Mouse (Mus musculus): ENCODE measurements at regions not wholly inside any gene's neighbourhood (a gene's known extent, or its start where the extent isn't known, plus 50 kb on each side); places are given as distances from the start of the nearest gene placed in this dataset.

DNA sequence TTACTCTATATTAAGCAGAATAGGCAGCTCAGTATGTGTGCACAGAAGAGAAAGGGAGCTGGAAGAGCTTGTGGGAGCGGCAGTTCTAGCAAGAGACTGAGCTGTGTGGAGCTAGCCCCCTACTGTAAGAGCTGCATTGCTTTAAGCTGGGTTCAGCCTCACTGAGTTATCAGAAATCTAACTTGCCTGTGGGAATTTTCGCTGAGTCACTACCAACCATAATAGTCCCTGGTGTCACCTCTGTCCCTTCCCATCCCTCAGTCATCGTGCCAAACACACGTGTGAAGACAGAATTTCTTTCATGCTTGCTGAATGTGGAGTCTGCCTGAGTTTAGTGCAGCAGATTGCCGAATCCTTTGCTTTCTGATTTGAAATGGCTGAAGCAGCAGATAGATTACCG, 99.0 kb upstream of the Eomes start:
- Histone ChIP-seq H3K9ac (replicated peaks) (no peak overlapping the region), H3K27me3 (ENCODE audit: insufficient read depth, low read length) (no peaks in the 10 kb centered on the region), H3K4me2 (ENCODE audit: low read depth, low read length) (no peak overlapping the region), H3K36me3 (replicated peaks; ENCODE audit: insufficient read depth, low read length) (no peaks in the 10 kb centered on the region), H3K4me3 (ENCODE audit: low read depth, low read length) (no peak overlapping the region), H3K4me1 (ENCODE audit: insufficient read depth) (no peaks in the 10 kb centered on the region), H3K9me3 (ENCODE audit: low read length) (no peaks in the 10 kb centered on the region), H3K27ac (ENCODE audit: low read depth) (no peak overlapping the region)
- TF ChIP-seq CTCF (IDR thresholded peaks at IDR 0.05; ENCODE audit: low read depth) (no peak), EP300 (IDR thresholded peaks at IDR 0.05; ENCODE audit: low read depth) (no peak)
- 19% methylated on average over 6 of the region's 6 CpGs for WGBS (ENCODE audit: insufficient replicate concordance)
- ATAC-seq (no peak), DNase-seq (no peak)

DNA sequence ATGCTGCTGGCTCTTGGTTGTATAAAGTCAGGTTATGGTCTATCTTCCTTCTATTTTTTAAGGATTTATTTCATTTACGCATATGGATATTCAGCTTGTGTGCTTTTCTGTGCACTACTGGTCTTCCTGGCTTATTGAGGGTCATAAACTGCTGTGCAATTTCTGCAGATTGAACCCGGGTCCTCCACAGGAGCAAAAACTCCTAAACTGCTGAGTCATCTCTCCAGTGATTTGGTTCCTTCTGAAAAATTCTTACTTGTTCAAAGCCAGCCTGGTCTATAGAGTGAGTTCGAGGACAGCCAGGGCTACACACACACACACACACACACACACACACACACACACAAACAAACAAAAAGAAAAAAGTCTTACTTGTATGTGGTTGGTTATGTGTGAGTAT, 95.5 kb upstream of the Eomes start:
- DNase-seq = no peak
- no peak overlapping the region for H3K9ac ChIP-seq (replicated peaks)
- WGBS (ENCODE audit: insufficient replicate concordance) = 73% methylated on average over 3 of the region's 3 CpGs

DNA sequence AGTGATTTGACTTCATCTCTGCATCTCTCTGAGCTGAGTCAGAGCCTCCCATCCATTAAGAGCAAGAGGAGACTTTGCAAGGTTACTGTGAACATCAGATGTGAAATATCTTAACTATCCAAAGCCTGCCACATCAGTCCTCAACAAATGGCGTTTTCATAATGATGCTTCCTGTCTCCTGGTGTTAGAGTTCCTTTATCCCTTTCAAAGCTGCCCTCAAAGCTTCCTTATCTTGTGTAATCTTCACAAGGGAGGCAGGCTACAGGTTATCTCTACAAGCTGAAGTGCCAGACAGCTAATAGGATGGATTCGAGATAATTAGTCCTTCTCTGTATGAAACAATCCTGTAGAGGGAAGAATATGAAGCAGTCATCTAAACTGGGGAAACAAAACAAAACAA, 93.4 kb upstream of the Eomes start:
- 13% methylated on average over 2 of the region's 2 CpGs for WGBS (ENCODE audit: insufficient replicate concordance)
- no peak overlapping the region for H3K9ac ChIP-seq (replicated peaks)
- H3K4me2 ChIP-seq (ENCODE audit: low read depth, low read length) = no peak overlapping the region
- H3K9me3 ChIP-seq (ENCODE audit: low read length) = no peaks in the 10 kb centered on the region
- peaks cover 13% of the 10 kb centered on the region; the same call in 1 of the 2 replicates for H3K27me3 ChIP-seq (ENCODE audit: insufficient read depth, low read length)
- no peak overlapping the region for H3K4me3 ChIP-seq (ENCODE audit: low read depth, low read length)
- H3K27ac ChIP-seq (ENCODE audit: low read depth) = no peak overlapping the region
- no peaks in the 10 kb centered on the region for H3K4me1 ChIP-seq (ENCODE audit: insufficient read depth)
- H3K36me3 ChIP-seq (replicated peaks; ENCODE audit: insufficient read depth, low read length) = no peaks in the 10 kb centered on the region
- ATAC-seq = no peak
- TF ChIP-seq CTCF (IDR thresholded peaks at IDR 0.05; ENCODE audit: low read depth) (no peak), EP300 (IDR thresholded peaks at IDR 0.05; ENCODE audit: low read depth) (no peak)
- no peak for DNase-seq

More for the DNA sequence above, 95.5 kb upstream of the Eomes start:
- Histone ChIP-seq H3K4me2 (ENCODE audit: low read depth, low read length) (no peak overlapping the region), H3K4me3 (ENCODE audit: low read depth, low read length) (no peak overlapping the region), H3K9me3 (ENCODE audit: low read length) (no peaks in the 10 kb centered on the region), H3K36me3 (replicated peaks; ENCODE audit: insufficient read depth, low read length) (no peaks in the 10 kb centered on the region), H3K27ac (ENCODE audit: low read depth) (no peak overlapping the region), H3K4me1 (ENCODE audit: insufficient read depth) (no peaks in the 10 kb centered on the region), H3K27me3 (ENCODE audit: insufficient read depth, low read length) (0 out of 2 replicates have a peak, but pooled peaks cover 4% of the 10 kb centered on the region)
- ATAC-seq = no peak
- TF ChIP-seq CTCF (IDR thresholded peaks at IDR 0.05; ENCODE audit: low read depth) = no peak
- no peak for TF ChIP-seq EP300 (IDR thresholded peaks at IDR 0.05; ENCODE audit: low read depth)

DNA sequence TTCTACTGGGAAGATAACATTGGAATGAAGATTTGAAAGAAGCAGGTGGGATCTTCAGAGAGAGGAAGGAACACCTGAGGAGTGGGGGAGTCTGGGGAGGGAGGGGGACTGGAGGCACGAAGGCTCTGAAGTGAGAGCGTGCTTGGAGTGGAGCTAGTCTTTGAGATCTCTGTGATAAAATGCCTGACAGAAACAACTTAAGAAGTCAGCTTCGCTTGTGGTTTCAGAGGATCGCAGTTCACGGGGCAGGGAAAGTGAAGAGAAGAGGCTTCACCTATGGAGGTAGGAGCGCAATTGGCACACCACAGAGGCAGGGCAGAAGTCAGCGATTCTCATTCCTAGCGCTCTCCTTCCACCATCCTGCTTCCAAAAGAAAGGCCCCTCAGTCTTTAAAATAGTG, 90.4 kb upstream of the Eomes start:
- 24% methylated on average over 8 of the region's 8 CpGs for WGBS (ENCODE audit: insufficient replicate concordance)
- Histone ChIP-seq H3K27ac (ENCODE audit: low read depth) (no peak overlapping the region), H3K9ac (replicated peaks) (no peak overlapping the region), H3K9me3 (ENCODE audit: low read length) (no peaks in the 10 kb centered on the region), H3K4me3 (ENCODE audit: low read depth, low read length) (no peak overlapping the region), H3K27me3 (ENCODE audit: insufficient read depth, low read length) (peaks cover 22% of the 10 kb centered on the region; the same call in 1 of the 2 replicates), H3K36me3 (replicated peaks; ENCODE audit: insufficient read depth, low read length) (no peaks in the 10 kb centered on the region), H3K4me1 (ENCODE audit: insufficient read depth) (no peaks in the 10 kb centered on the region), H3K4me2 (ENCODE audit: low read depth, low read length) (no peak overlapping the region)
- ATAC-seq (no peak), DNase-seq (no peak)
- TF ChIP-seq CTCF (IDR thresholded peaks at IDR 0.05; ENCODE audit: low read depth) = no peak
- no peak for TF ChIP-seq EP300 (IDR thresholded peaks at IDR 0.05; ENCODE audit: low read depth)

DNA sequence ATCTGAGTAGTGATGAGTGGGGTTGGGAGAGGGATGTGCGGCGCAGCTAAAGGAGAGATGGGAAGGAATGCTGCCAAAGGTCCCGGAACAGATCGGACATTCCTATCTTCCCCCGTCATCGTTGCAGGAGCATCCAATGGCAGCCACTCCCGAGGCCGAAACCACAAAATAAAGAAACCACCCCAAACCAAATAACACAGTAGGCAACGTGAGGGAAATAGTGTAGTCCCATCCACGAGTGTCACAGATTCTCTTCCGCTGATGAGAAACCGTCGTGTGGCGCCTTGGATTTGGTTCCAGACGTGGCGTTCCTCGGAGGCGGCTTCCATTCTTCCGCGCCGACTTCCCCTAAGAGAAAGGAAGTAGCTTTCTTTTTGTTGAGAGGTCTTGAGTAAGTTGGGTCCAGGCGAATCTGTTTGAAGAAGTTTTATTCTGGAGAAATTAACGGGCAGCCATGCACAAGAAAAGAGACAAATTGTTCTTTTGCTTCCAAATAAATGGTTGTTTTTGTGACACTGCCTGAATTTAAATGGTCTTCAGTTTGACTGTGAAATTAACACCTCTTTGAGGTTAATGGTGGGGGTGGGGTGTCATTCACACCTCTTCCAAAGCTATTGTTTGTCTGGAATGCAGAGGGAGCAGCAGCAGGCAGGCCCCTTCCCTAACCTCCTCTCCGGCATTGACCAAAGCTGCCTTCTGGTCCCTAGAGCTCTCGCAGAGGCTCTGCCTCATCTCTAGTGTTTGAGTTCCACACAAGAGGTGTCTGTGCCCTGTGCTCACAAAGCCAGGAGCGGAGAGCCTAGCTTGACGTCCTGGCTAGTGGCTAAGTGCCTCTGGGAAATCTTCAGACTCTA, 88.3 kb upstream of the Eomes start:
- TF ChIP-seq EP300 (IDR thresholded peaks at IDR 0.05; ENCODE audit: low read depth) (no peak), CTCF (IDR thresholded peaks at IDR 0.05; ENCODE audit: low read depth) (no peak)

DNA sequence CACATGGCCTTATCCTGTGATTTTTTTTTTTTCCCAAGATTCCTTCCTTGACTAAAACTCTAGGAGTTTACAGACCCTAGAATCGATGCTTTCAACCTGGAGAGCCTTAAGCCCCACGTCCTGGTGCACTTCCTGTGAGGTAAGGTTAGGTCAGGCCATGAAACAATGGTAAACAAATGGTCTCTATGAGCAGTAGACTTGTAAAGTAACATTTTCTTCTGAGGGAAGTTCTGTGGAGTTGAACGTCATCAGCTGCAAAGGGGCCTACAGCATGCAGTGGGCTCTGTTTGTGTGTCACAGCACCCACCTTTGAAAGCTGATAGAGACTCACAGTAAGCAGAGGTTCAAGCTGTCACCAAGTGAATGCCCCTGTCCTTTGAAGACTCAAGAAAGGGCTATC, 87.3 kb upstream of the Eomes start:
- Histone ChIP-seq H3K27me3 (ENCODE audit: insufficient read depth, low read length) (peaks cover 20% of the 10 kb centered on the region; the same call in 1 of the 2 replicates), H3K9ac (replicated peaks) (no peak overlapping the region), H3K27ac (ENCODE audit: low read depth) (no peak overlapping the region), H3K4me2 (ENCODE audit: low read depth, low read length) (no peak overlapping the region), H3K4me3 (ENCODE audit: low read depth, low read length) (no peak overlapping the region), H3K36me3 (replicated peaks; ENCODE audit: insufficient read depth, low read length) (no peaks in the 10 kb centered on the region), H3K9me3 (ENCODE audit: low read length) (no peaks in the 10 kb centered on the region), H3K4me1 (ENCODE audit: insufficient read depth) (no peaks in the 10 kb centered on the region)
- DNase-seq (no peak), ATAC-seq (no peak)
- TF ChIP-seq EP300 (IDR thresholded peaks at IDR 0.05; ENCODE audit: low read depth) (no peak), CTCF (IDR thresholded peaks at IDR 0.05; ENCODE audit: low read depth) (no peak)
- 57% methylated on average over 3 of the region's 3 CpGs for WGBS (ENCODE audit: insufficient replicate concordance)

More for the DNA sequence above, 88.3 kb upstream of the Eomes start:
- peaks cover 22% of the 10 kb centered on the region; the same call in 1 of the 2 replicates for H3K27me3 ChIP-seq (ENCODE audit: insufficient read depth, low read length)
- peak overlapping the region; percentile 49 for H3K4me2 ChIP-seq (ENCODE audit: low read depth, low read length)
- H3K4me1 ChIP-seq (ENCODE audit: insufficient read depth) = no peaks in the 10 kb centered on the region
- 10% methylated on average over 27 of the region's 27 CpGs for WGBS (ENCODE audit: insufficient replicate concordance)
- no peaks in the 10 kb centered on the region for H3K36me3 ChIP-seq (replicated peaks; ENCODE audit: insufficient read depth, low read length)
- DNase-seq (no peak), ATAC-seq (peak; percentile 25; the same call in 1 of the 2 replicates)
- no peaks in the 10 kb centered on the region for H3K9me3 ChIP-seq (ENCODE audit: low read length)
- no peak overlapping the region for H3K9ac ChIP-seq (replicated peaks)
- no peak overlapping the region for H3K4me3 ChIP-seq (ENCODE audit: low read depth, low read length)
- H3K27ac ChIP-seq (ENCODE audit: low read depth) = no peak overlapping the region
